Mouse (Mus musculus): Measurements from ENCODE around the gene Fign.

The Fign gene

DNA sequence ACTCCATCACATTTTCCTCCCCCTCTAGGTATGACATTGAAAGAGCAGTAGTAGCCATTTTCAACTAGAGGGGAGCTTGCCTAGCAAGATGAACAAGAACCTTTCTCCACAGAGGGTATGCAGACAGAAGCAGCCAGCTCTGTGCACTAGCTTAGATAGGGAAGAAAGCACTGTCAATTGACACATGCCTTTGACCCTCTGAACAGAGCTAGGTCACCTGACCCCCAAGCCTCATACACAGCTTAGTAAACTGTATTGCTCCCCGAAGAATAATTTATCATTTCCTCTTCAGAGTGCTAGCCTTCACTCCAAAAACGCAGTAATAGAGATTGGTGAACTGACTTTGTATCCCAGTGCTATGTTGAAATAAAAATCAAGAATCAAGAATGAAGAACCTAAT, 49.7 kb downstream of the Fign start:
- no peak for DNase-seq (ENCODE audit: low read depth)

- peak; percentile 30 for DNase-seq (ENCODE audit: low read depth)
These were observed 54.7 kb downstream of the Fign start for GRCm38 (mm10) chr2:64043099-64043498.

DNA sequence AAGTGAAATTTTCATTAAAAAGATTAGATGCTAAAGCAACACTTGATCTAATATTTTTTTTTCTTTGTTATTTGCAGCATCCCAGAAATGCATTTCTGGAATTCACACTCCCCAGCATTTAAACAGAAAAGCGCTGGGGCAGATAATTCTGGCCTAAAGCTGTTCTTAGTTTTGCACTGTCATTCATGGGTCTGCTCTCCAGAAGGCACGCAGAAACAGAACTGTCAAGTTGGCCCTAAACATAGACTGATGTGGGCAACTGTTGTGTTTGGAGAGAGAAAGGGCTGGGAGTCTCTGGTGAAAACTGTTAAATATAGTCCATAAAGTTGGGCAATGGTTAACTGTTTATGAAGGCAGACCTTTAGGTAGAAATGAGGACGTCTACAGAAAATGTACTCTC, 62.4 kb downstream of the Fign start:
- DNase-seq (ENCODE audit: low read depth): no peak

DNA sequence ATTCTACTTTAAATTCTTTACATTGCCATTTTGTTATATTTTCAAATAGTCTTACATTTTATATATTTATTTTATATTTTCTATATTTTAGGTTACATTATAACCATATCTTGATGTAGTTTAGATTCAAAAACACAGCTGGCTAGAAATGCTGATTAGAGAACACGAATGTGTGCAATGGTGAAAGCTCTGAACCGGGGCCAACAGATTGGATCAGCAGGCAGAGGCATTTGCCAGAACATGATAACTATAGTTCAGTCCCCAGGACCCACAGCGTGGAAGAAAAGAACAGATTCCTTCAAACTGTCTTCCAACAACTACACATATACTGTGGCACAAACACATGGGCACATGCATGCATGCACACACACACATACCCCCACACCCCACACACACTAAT, 64.0 kb downstream of the Fign start:
- peak; percentile 8 for DNase-seq (ENCODE audit: low read depth)

GRCm38 (mm10) chr2:64025961-64026360, 71.9 kb downstream of the Fign start:
- DNase-seq (ENCODE audit: low read depth): peak; percentile 3

DNA sequence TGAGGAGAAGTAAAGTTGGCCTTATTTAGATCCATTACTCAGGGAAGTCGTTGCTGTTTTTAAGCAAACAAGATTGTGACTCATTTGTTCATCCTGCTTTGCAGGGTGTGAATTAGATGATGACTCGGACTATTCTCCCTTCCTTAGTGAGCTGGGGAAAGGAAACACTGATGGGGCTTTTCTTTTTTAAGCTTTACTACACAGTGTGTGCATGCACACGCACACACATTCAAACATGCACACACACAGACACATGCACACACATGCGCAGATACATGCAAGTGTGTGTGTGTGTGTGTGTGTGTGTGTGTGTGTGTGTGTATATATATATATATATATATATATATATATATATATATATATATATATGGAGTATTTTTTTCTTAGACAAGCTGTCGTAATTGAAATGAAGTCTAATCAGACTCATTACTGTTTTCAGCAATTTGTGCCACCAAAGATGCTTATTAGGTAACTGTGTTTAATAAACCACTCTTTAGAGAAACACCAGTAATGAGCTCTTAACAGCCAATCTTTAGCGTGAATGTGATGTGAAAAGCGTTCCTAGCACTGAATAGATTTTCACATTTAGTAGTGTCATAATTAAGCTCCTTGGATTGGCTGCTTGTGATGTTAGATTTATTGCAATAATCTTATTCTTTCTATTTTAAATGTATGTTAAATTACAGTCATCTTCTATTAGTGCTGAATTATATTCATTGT, 103.4 kb downstream of the Fign start:
- no peak for DNase-seq (ENCODE audit: low read depth)

- DNase-seq (ENCODE audit: low read depth): no peak
These were observed 112.4 kb downstream of the Fign start for GRCm38 (mm10) chr2:63985426-63985825.

- DNase-seq (ENCODE audit: low read depth): no peak
These were observed 115.5 kb downstream of the Fign start for GRCm38 (mm10) chr2:63982351-63982751.

DNA sequence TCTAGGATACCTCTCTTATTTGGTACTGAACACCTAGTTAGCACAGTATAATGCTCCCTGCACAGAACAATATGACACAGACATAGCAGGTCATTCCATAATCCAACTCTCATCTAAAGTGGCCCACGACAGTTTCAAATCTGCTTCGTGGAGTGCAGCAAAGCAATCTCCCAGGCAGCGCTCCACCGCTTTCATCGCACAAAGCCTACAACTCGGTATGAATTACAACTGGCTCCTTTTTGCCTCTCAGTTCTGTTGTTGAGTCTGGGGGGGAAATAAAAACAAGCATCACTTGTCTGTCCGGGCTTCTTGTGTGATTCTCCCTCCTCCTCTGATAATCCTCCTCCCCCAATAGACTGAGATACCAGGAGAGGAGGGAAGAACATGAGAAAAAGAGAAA, 116.4 kb downstream of the Fign start:
- no peak for DNase-seq (ENCODE audit: low read depth)

DNA sequence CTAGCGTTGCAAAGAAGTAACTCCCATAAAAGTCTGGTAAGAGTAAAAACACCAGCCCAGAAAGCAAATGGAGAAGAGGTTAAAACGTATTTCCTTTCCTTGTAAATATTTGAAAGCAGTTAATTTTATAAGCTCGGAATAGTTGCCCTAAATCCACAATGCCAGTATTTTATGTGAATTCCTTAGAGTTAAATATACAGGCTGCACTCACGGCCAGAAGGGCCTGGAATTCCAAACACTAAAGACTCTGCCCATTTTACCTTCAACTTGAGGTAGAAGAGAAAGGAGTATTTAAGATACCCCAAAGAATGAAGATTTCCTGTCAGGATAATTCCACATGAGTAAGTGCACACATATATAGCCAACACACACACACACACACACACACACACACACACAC, 128.2 kb downstream of the Fign start:
- no peak for DNase-seq (ENCODE audit: low read depth)

DNA sequence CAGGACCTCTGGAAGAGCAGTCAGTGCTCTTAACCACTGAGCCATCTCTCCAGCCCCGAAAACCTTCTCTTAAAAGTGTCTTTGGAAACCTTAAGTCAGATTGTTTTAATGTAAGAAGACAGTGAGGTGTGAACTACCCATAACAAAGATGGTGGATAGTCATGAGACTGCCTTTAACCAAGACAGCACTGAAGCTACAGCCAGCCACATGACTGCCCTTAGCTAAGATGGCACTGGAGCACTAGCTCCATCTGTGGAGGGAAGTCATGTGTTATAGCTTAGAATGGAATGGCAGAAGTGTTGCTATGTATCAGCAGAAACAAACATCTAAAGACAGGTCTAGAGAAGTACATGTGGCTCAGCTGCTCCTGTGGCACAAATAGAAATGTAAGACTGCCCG, 166.8 kb downstream of the Fign start:
- no peak for DNase-seq (ENCODE audit: low read depth)

GRCm38 (mm10) chr2:63926481-63927097, 171.2 kb downstream of the Fign start:
- DNase-seq (ENCODE audit: low read depth): no peak

DNA sequence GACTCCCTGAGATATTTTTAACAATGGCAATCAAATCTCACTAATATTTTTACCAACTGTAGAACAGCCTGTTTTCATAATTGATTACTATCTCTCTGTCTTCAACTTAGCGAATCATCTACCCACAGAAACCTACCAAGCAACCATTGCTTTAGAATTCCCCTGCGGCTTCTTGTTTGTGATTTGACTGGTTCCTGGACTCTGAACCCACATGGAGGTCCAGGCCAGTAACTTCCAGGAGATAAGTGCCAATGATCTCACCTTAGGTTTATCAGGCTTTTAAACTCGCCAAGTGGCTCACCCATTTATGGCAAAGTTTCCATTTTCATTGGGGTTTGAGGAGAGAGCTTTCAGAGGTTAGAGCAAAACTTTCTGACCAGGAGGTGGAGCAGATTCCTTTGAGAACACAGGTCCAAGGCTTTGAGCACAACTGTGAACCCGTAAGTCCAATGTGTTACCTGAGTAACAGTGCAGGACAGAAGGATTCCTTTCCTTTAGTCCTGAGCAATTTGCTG, 172.1 kb downstream of the Fign start:
- DNase-seq (ENCODE audit: low read depth): peak; percentile 12
